Mouse (Mus musculus): ENCODE data around the gene Slc17a2. TPM values are rescaled to one million over a fixed set of nuclear protein-coding genes. Genes with fewer than 3 reads are reported as not detected.

Slc17a2 gene
- polyA plus RNA-seq (2015; fragmentation: Illumina TruSeq; extraction: RNeasy Lipid Tissue Mini Kit (QIAGEN cat#74804); ENCODE audit: insufficient read depth, low read depth, low replicate concordance) = not detected

DNA sequence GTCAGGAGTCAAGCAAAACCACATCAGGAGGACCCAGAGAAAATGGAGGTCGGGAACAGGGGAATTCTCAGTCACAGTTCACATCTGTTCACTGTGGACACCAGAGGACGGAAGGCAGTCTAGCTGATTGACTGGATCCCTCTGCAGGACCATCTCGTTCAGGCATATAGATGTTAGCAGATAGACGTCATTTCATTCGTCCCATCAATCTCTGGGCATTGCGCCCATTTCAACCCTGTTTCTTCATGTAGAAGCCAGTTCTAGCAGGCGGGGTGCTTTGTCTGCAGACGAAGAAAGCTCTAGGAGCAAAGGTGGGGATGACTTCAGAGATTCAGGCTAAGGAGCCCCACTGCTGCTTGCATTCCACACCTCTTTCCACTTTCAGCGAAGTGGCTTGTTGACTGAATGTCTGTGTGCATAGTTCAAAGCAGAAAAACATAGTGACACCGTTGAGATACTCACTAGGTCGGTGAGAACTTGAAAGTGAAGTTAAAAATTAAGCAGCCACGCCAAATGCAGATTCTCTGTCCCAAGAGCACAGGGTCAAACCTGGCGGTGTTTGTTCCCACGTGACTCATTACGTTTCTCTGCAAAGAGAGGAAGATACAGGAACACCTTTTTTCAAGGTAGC, at the start of gene Slc17a2:
Slc17a2 (plus strand) TSS at position 572 of the 631 bp plus-strand sequence.

DNA sequence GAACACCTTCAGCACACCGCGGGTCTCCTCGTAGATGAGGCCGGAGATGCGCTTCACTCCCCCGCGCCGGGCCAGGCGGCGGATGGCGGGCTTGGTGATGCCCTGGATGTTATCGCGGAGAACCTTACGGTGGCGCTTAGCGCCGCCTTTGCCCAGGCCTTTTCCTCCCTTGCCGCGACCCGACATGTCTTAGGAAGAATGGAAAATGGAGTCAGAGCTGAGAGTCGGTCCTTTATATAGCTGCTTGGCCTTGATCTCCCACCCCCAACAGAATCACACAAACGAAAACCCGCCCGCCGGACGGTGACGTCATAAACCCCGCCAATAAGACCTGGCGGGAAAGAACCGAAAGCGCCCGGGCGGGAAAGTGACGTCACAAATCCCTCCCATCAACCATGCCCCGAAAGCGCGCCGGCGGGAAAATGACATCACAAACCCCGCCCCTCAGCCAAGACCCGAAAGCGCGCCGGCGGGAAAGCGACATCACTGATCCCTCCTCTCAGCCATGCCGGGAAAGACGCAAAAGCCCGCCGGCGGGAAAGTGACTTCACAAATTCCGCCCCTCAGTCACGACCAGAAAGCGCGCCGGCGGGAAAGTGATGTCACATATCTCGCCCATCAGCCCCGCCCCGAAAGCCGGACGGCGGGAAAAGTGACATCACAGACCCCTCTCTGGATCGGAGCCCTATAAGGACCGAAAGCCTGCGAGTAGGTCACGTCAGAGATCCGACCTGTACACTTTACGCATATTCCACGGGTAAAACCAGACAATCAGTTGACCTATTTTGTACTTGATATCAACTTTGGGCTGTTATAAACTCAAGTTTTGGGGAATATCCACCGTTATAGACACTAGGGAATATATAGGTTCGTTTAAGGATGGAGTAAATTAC, 45.6 kb upstream of the Slc17a2 start, which contains the start of gene Hist1h4a:
Hist1h4a (minus strand) TSS at position 259 of the 893 bp plus-strand sequence.

DNA sequence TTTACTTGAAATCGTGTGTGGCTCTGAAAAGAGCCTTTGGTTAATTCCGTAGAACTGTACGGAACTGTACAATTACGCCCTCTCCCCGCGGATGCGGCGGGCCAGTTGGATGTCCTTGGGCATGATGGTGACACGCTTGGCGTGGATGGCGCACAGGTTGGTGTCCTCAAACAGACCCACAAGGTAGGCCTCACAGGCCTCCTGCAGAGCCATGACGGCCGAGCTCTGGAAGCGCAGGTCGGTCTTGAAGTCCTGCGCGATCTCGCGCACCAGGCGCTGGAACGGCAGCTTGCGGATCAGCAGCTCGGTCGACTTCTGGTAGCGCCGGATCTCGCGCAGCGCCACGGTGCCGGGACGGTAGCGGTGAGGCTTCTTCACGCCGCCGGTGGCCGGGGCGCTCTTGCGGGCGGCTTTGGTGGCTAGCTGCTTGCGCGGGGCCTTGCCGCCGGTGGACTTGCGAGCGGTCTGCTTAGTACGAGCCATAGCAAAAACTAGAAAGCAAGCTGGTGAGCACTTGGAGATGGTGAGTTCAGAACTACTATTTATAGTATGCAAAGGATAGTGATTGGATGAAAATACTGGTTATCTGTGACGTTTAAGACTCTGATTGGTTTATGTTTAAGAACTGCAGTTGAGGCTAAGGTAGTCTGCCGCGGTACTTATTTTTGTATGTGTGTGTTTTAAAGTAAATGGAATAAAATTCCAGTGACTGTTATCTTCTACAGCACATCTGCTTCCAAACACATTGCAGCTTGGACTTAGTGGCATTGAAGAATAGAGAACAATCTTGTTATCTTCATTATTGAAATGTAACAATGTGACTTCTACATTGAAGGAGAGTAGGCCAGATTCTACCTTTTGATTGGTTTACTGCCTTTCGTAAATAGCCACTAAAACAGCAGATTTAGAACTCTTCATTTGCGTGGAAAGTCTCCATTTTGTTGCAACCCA, 44.6 kb upstream of the Slc17a2 start, which contains the start of gene Hist1h3a:
Hist1h3a (minus strand) TSS at position 516 of the 951 bp plus-strand sequence.

GRCm38 (mm10) chr13:23763586-23764323, 43.0 kb upstream of the Slc17a2 start, which contains the start of gene Hist1h1a:
Gene Hist1h1a (plus strand): TSS chr13:23763666.

DNA sequence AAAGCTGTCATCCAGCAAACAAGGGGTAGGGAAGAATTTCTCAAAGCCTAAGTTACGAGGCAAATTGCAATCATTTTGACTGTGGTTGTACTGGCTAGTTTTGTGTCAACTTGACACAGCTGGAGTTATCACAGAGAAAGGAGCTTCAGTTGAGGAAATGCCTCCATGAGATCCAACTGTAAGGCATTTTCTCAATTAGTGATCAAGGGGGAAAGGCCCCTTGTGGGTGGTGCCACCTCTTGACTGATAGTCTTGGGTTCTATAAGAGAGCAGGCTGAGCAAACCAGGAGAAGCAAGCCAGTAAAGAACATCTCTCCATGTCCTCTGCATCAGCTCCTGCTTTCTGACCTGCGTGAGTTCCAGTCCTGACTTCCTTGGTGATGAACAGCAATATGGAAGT, 37.2 kb upstream of the Slc17a2 start, which contains the start of gene Trim38:
Trim38 (plus strand) TSS at position 301 of the 400 bp plus-strand sequence.

DNA sequence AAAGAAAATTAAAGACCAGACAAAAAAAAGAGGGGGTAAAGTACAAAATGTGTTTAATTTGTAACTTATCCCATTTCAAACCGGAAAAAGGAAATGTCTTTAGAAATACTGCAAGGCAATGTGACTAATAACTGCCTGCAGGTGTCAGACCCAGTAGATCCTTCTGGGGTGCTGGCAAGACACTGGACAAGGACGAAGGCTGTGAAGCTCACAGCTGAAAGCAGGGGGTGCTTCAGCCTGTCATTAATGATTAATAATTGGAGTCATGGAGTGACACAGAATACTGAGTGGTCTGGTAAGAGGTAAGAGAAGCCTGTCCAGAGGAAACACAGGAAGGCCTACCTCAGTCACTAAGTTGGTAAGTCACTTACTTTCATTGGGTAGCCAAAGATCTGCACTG, 32.5 kb downstream of the Slc17a2 start, which contains the start of gene Slc17a3:
Slc17a3 (plus strand) TSS at position 127 of the 400 bp plus-strand sequence.

GRCm38 (mm10) chr13:23867405-23867804, 60.6 kb downstream of the Slc17a2 start, which contains the start of gene Slc17a1:
Gene Slc17a1 (plus strand): TSS chr13:23867750.

Other genes starting within 250 kb of the Slc17a2 start
- not detected for gene Hist1h3e, start 244.6 kb upstream of the Slc17a2 start, polyA plus RNA-seq (2015; fragmentation: Illumina TruSeq; extraction: RNeasy Lipid Tissue Mini Kit (QIAGEN cat#74804); ENCODE audit: insufficient read depth, low read depth, low replicate concordance)
- not detected for gene Hist1h2ae, start 235.8 kb upstream of the Slc17a2 start, polyA plus RNA-seq (2015; fragmentation: Illumina TruSeq; extraction: RNeasy Lipid Tissue Mini Kit (QIAGEN cat#74804); ENCODE audit: insufficient read depth, low read depth, low replicate concordance)
- not detected for gene Hist1h2bg, start 235.6 kb upstream of the Slc17a2 start, polyA plus RNA-seq (2015; fragmentation: Illumina TruSeq; extraction: RNeasy Lipid Tissue Mini Kit (QIAGEN cat#74804); ENCODE audit: insufficient read depth, low read depth, low replicate concordance)
- not detected for gene Hist1h2bf, start 232.8 kb upstream of the Slc17a2 start, polyA plus RNA-seq (2015; fragmentation: Illumina TruSeq; extraction: RNeasy Lipid Tissue Mini Kit (QIAGEN cat#74804); ENCODE audit: insufficient read depth, low read depth, low replicate concordance)
- not detected for gene Hist1h2ad, start 232.6 kb upstream of the Slc17a2 start, polyA plus RNA-seq (2015; fragmentation: Illumina TruSeq; extraction: RNeasy Lipid Tissue Mini Kit (QIAGEN cat#74804); ENCODE audit: insufficient read depth, low read depth, low replicate concordance)
- gene Hist1h3d, start 231.2 kb upstream of the Slc17a2 start, polyA plus RNA-seq (2015; fragmentation: Illumina TruSeq; extraction: RNeasy Lipid Tissue Mini Kit (QIAGEN cat#74804); ENCODE audit: insufficient read depth, low read depth, low replicate concordance) = not detected
- not detected for gene Hist1h4d, start 225.4 kb upstream of the Slc17a2 start, polyA plus RNA-seq (2015; fragmentation: Illumina TruSeq; extraction: RNeasy Lipid Tissue Mini Kit (QIAGEN cat#74804); ENCODE audit: insufficient read depth, low read depth, low replicate concordance)
- 1.9 TPM for gene Hist1h2be, start 185.9 kb upstream of the Slc17a2 start, polyA plus RNA-seq (2015; fragmentation: Illumina TruSeq; extraction: RNeasy Lipid Tissue Mini Kit (QIAGEN cat#74804); ENCODE audit: insufficient read depth, low read depth, low replicate concordance)
- 0.70 TPM for gene Hist1h1e, start 184.4 kb upstream of the Slc17a2 start, polyA plus RNA-seq (2015; fragmentation: Illumina TruSeq; extraction: RNeasy Lipid Tissue Mini Kit (QIAGEN cat#74804); ENCODE audit: insufficient read depth, low read depth, low replicate concordance)
- gene Hist1h2ac, start 123.0 kb upstream of the Slc17a2 start, polyA plus RNA-seq (2015; fragmentation: Illumina TruSeq; extraction: RNeasy Lipid Tissue Mini Kit (QIAGEN cat#74804); ENCODE audit: insufficient read depth, low read depth, low replicate concordance) = 0.33 TPM
- gene Hist1h2bc, start 122.8 kb upstream of the Slc17a2 start, polyA plus RNA-seq (2015; fragmentation: Illumina TruSeq; extraction: RNeasy Lipid Tissue Mini Kit (QIAGEN cat#74804); ENCODE audit: insufficient read depth, low read depth, low replicate concordance) = 37.3 TPM
- not detected for gene Hist1h1t, start 111.2 kb upstream of the Slc17a2 start, polyA plus RNA-seq (2015; fragmentation: Illumina TruSeq; extraction: RNeasy Lipid Tissue Mini Kit (QIAGEN cat#74804); ENCODE audit: insufficient read depth, low read depth, low replicate concordance)
- 2.0 TPM for gene Hist1h4c, start 108.5 kb upstream of the Slc17a2 start, polyA plus RNA-seq (2015; fragmentation: Illumina TruSeq; extraction: RNeasy Lipid Tissue Mini Kit (QIAGEN cat#74804); ENCODE audit: insufficient read depth, low read depth, low replicate concordance)
- 11.9 TPM for gene Hfe, start 96.1 kb upstream of the Slc17a2 start, polyA plus RNA-seq (2015; fragmentation: Illumina TruSeq; extraction: RNeasy Lipid Tissue Mini Kit (QIAGEN cat#74804); ENCODE audit: insufficient read depth, low read depth, low replicate concordance)
- 18.7 TPM for gene Hist1h1c, start 68.2 kb upstream of the Slc17a2 start, polyA plus RNA-seq (2015; fragmentation: Illumina TruSeq; extraction: RNeasy Lipid Tissue Mini Kit (QIAGEN cat#74804); ENCODE audit: insufficient read depth, low read depth, low replicate concordance)
- not detected for gene Hist1h3c, start 61.4 kb upstream of the Slc17a2 start, polyA plus RNA-seq (2015; fragmentation: Illumina TruSeq; extraction: RNeasy Lipid Tissue Mini Kit (QIAGEN cat#74804); ENCODE audit: insufficient read depth, low read depth, low replicate concordance)
- gene Hist1h2bb, start 60.3 kb upstream of the Slc17a2 start, polyA plus RNA-seq (2015; fragmentation: Illumina TruSeq; extraction: RNeasy Lipid Tissue Mini Kit (QIAGEN cat#74804); ENCODE audit: insufficient read depth, low read depth, low replicate concordance) = not detected
- not detected for gene Hist1h2ab, start 55.9 kb upstream of the Slc17a2 start, polyA plus RNA-seq (2015; fragmentation: Illumina TruSeq; extraction: RNeasy Lipid Tissue Mini Kit (QIAGEN cat#74804); ENCODE audit: insufficient read depth, low read depth, low replicate concordance)
- gene Hist1h3b, start 54.7 kb upstream of the Slc17a2 start, polyA plus RNA-seq (2015; fragmentation: Illumina TruSeq; extraction: RNeasy Lipid Tissue Mini Kit (QIAGEN cat#74804); ENCODE audit: insufficient read depth, low read depth, low replicate concordance) = not detected
- gene Hist1h4b, start 50.0 kb upstream of the Slc17a2 start, polyA plus RNA-seq (2015; fragmentation: Illumina TruSeq; extraction: RNeasy Lipid Tissue Mini Kit (QIAGEN cat#74804); ENCODE audit: insufficient read depth, low read depth, low replicate concordance) = not detected
- gene Hist1h4a, start 45.8 kb upstream of the Slc17a2 start, polyA plus RNA-seq (2015; fragmentation: Illumina TruSeq; extraction: RNeasy Lipid Tissue Mini Kit (QIAGEN cat#74804); ENCODE audit: insufficient read depth, low read depth, low replicate concordance) = not detected
- not detected for gene Hist1h3a, start 44.6 kb upstream of the Slc17a2 start, polyA plus RNA-seq (2015; fragmentation: Illumina TruSeq; extraction: RNeasy Lipid Tissue Mini Kit (QIAGEN cat#74804); ENCODE audit: insufficient read depth, low read depth, low replicate concordance)
- not detected for gene Hist1h1a, start 43.3 kb upstream of the Slc17a2 start, polyA plus RNA-seq (2015; fragmentation: Illumina TruSeq; extraction: RNeasy Lipid Tissue Mini Kit (QIAGEN cat#74804); ENCODE audit: insufficient read depth, low read depth, low replicate concordance)
- gene Trim38, start 37.1 kb upstream of the Slc17a2 start, polyA plus RNA-seq (2015; fragmentation: Illumina TruSeq; extraction: RNeasy Lipid Tissue Mini Kit (QIAGEN cat#74804); ENCODE audit: insufficient read depth, low read depth, low replicate concordance) = not detected
- gene Slc17a3, start 32.4 kb downstream of the Slc17a2 start, polyA plus RNA-seq (2015; fragmentation: Illumina TruSeq; extraction: RNeasy Lipid Tissue Mini Kit (QIAGEN cat#74804); ENCODE audit: insufficient read depth, low read depth, low replicate concordance) = not detected
- gene Slc17a1, start 60.8 kb downstream of the Slc17a2 start, polyA plus RNA-seq (2015; fragmentation: Illumina TruSeq; extraction: RNeasy Lipid Tissue Mini Kit (QIAGEN cat#74804); ENCODE audit: insufficient read depth, low read depth, low replicate concordance) = not detected
- 0.26 TPM for gene Slc17a4, start 108.0 kb downstream of the Slc17a2 start, polyA plus RNA-seq (2015; fragmentation: Illumina TruSeq; extraction: RNeasy Lipid Tissue Mini Kit (QIAGEN cat#74804); ENCODE audit: insufficient read depth, low read depth, low replicate concordance)
- not detected for gene Hist1h2ba, start 127.2 kb downstream of the Slc17a2 start, polyA plus RNA-seq (2015; fragmentation: Illumina TruSeq; extraction: RNeasy Lipid Tissue Mini Kit (QIAGEN cat#74804); ENCODE audit: insufficient read depth, low read depth, low replicate concordance)
- gene Hist1h2aa, start 127.5 kb downstream of the Slc17a2 start, polyA plus RNA-seq (2015; fragmentation: Illumina TruSeq; extraction: RNeasy Lipid Tissue Mini Kit (QIAGEN cat#74804); ENCODE audit: insufficient read depth, low read depth, low replicate concordance) = not detected
- 13.2 TPM for gene Scgn, start 184.2 kb downstream of the Slc17a2 start, polyA plus RNA-seq (2015; fragmentation: Illumina TruSeq; extraction: RNeasy Lipid Tissue Mini Kit (QIAGEN cat#74804); ENCODE audit: insufficient read depth, low read depth, low replicate concordance)